Mouse (Mus musculus) neural tube, embryonic 12.5 days (tissue): ENCODE results near the gene Cd300a. TPM values are rescaled to one million over a fixed set of nuclear protein-coding genes. Genes with fewer than 3 reads are reported as not detected.
A peak's percentile ranks its signal among the peaks of the same experiment; 100 is the strongest.

Experiments used
- ATAC-seq: fragments of 200-750 bp; cut with Nextera tagmentation; 2 replicates; pipeline ENCODE4 v1.8.0; 2017; ENCODE audit warnings: low read depth, mild to moderate bottlenecking, moderate TSS enrichment, moderate library complexity; ENCODE audit not compliant: low FRiP score
- H3K27ac ChIP-seq: fragments of 300-500 bp; sonication (generic); 2 replicates; pipeline ENCODE4 v1.5.1; 2016
- H3K27me3 ChIP-seq: fragments of 300-500 bp; sonication (generic); replicated peaks from 2 replicates; pipeline ENCODE4 v1.6.1; 2016; ENCODE audit warnings: mild to moderate bottlenecking
- H3K36me3 ChIP-seq: fragments of 300-500 bp; sonication (generic); 2 replicates; pipeline ENCODE4 v1.6.1; 2016; ENCODE audit warnings: mild to moderate bottlenecking
- H3K4me1 ChIP-seq: fragments of 300-500 bp; sonication (generic); 2 replicates; pipeline ENCODE4 v1.6.1; 2016
- H3K4me2 ChIP-seq: fragments of 300-500 bp; sonication (generic); replicated peaks from 2 replicates; pipeline ENCODE4 v1.6.1; 2016; ENCODE audit warnings: mild to moderate bottlenecking
- H3K4me3 ChIP-seq: fragments of 300-500 bp; sonication (generic); 2 replicates; pipeline ENCODE4 v1.5.1; 2016
- H3K9ac ChIP-seq: fragments of 300-500 bp; sonication (generic); 2 replicates; pipeline ENCODE4 v1.6.1; 2016; ENCODE audit warnings: mild to moderate bottlenecking
- H3K9me3 ChIP-seq: fragments of 300-500 bp; sonication (generic); 2 replicates; pipeline ENCODE4 v1.6.1; 2016; ENCODE audit warnings: mild to moderate bottlenecking
- WGBS: fragments of 180-500 bp; shearing (Covaris S2); methylation state at CpG from one replicate; pipeline ENCODE4 v1.1.7; 2016; 5-methylcytosine and 5-hydroxymethylcytosine counted together
- polyA plus RNA-seq: library from polyadenylated mRNA; unstranded; fragments of >200 nt; fragmentation: Nextera tagmentation; extraction: Ambion mirVana; gene quantifications from 2 replicates; pipeline ENCODE4 v1.2.1, GENCODE M21; 2016

Cd300a gene
- polyA plus RNA-seq, 1 experiment from 2014 or later = 0.74 TPM

GRCm38 (mm10) chr11:114868280-114868679 is 21.6 kb upstream of the Cd300a start:
- H3K27me3 ChIP-seq = no peaks in the 10 kb centered on the region
- no peaks in the 10 kb centered on the region for H3K36me3 ChIP-seq
- no peak for ATAC-seq
- no peak overlapping the region for H3K4me3 ChIP-seq
- H3K4me2 ChIP-seq = no peak overlapping the region
- 90% methylated on average over 12 of the region's 12 CpGs for WGBS
- no peak overlapping the region for H3K27ac ChIP-seq
- H3K4me1 ChIP-seq = peaks cover 21% of the 10 kb centered on the region
- no peak overlapping the region for H3K9ac ChIP-seq
- H3K9me3 ChIP-seq = no peaks in the 10 kb centered on the region

GRCm38 (mm10) chr11:114869787-114870186 is 20.1 kb upstream of the Cd300a start:
- no peaks in the 10 kb centered on the region for H3K27me3 ChIP-seq
- no peak overlapping the region for H3K27ac ChIP-seq
- H3K9ac ChIP-seq = no peak overlapping the region
- ATAC-seq = no peak
- H3K4me3 ChIP-seq = no peak overlapping the region
- H3K36me3 ChIP-seq = no peaks in the 10 kb centered on the region
- peaks cover 24% of the 10 kb centered on the region for H3K4me1 ChIP-seq
- H3K4me2 ChIP-seq = no peak overlapping the region
- H3K9me3 ChIP-seq = no peaks in the 10 kb centered on the region
- 89% methylated on average over 1 of the region's 1 CpGs for WGBS

GRCm38 (mm10) chr11:114871540-114871939 is 18.3 kb upstream of the Cd300a start:
- H3K36me3 ChIP-seq = no peaks in the 10 kb centered on the region
- no peak overlapping the region for H3K27ac ChIP-seq
- no peak overlapping the region for H3K4me3 ChIP-seq
- peaks cover 25% of the 10 kb centered on the region for H3K4me1 ChIP-seq
- H3K27me3 ChIP-seq = no peaks in the 10 kb centered on the region
- H3K4me2 ChIP-seq = no peak overlapping the region
- 88% methylated on average over 2 of the region's 2 CpGs for WGBS
- H3K9ac ChIP-seq = no peak overlapping the region
- ATAC-seq = no peak
- H3K9me3 ChIP-seq = no peaks in the 10 kb centered on the region

DNA sequence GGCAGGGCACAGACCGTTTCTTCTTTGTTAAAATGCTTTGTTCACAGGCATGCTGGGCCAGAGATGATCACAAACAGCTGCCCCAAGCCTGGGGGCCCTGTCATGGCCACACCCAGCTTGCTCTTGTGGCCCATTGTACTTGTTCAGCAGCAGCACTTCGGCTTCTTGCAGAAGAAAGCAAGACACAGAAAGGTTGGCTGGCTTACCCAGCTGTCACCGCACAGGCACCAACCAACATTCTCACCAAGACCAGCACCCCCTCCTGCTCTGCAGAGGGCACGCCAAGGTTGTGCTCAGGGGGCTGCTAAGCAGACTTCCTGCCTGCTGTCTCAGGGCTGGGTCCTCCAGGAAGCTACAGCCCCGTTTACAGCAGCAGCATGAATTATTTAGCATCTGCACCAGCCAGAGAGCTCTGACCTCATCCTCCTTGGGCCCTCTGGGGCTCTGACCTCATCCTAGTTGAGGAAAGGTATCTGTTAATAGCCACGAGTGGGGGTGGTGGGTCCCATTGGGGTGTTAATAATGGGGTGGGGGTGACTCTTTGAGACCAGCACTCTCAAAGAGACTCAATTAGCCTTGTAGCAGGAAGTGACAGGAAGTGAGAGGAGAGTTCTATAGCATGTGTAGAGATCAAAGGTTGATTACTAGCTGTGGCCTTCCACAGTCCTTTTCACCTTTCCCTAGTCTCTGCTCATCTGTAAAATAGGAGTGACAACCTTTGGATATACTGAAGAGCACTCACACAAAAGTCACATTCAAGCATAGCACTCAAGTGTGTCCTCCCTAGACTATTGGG is 16.6 kb upstream of the Cd300a start:
- Histone ChIP-seq H3K27me3 (no peaks in the 10 kb centered on the region), H3K4me3 (no peak overlapping the region), H3K4me1 (peaks cover 20% of the 10 kb centered on the region), H3K9me3 (no peaks in the 10 kb centered on the region), H3K4me2 (peak overlapping the region; percentile 18; the same call in 1 of the 2 replicates), H3K36me3 (no peaks in the 10 kb centered on the region), H3K9ac (no peak overlapping the region), H3K27ac (peak overlapping the region; percentile 26; the same call in 1 of the 2 replicates)
- peak; percentile 13; the same call in 1 of the 2 replicates for ATAC-seq
- WGBS = 11% methylated on average over 6 of the region's 6 CpGs

GRCm38 (mm10) chr11:114874226-114875145 is 15.4 kb upstream of the Cd300a start:
- WGBS = 61% methylated on average over 9 of the region's 9 CpGs
- no peak overlapping the region for H3K27ac ChIP-seq
- ATAC-seq = peak; percentile 41; the same call in 1 of the 2 replicates
- no peaks in the 10 kb centered on the region for H3K27me3 ChIP-seq
- no peak overlapping the region for H3K4me3 ChIP-seq
- H3K9me3 ChIP-seq = no peaks in the 10 kb centered on the region
- no peaks in the 10 kb centered on the region for H3K36me3 ChIP-seq
- H3K9ac ChIP-seq = no peak overlapping the region
- peaks cover 20% of the 10 kb centered on the region for H3K4me1 ChIP-seq
- no peak overlapping the region for H3K4me2 ChIP-seq

GRCm38 (mm10) chr11:114875301-114875801 is 14.5 kb upstream of the Cd300a start:
- Histone ChIP-seq H3K4me3 (no peak overlapping the region), H3K36me3 (no peaks in the 10 kb centered on the region), H3K4me2 (no peak overlapping the region), H3K9ac (no peak overlapping the region), H3K27ac (no peak overlapping the region), H3K4me1 (peaks cover 20% of the 10 kb centered on the region), H3K27me3 (no peaks in the 10 kb centered on the region), H3K9me3 (no peaks in the 10 kb centered on the region)
- 7% methylated on average over 9 of the region's 9 CpGs for WGBS
- no peak for ATAC-seq

DNA sequence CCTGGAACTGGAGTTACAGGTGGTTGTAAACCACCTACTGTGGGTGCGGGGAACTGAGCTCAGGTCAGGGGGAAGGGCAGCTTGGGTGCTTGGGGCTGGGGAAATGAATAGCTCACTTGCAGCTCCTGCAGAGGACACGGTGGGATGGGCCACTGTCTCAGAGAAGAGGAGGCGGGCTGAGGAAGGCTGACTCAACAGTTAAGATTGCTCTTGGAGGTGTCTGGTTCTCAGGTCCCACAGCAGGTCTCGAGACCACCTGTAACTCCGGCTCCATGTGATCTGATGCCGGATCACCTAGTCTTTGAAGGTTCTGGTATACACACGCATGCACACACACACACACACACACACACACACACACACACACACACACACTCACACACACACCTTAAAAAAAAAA is 13.7 kb upstream of the Cd300a start:
- Histone ChIP-seq H3K9me3 (no peaks in the 10 kb centered on the region), H3K9ac (no peak overlapping the region), H3K27ac (no peak overlapping the region), H3K4me2 (no peak overlapping the region), H3K36me3 (no peaks in the 10 kb centered on the region), H3K4me3 (no peak overlapping the region), H3K4me1 (peaks cover 20% of the 10 kb centered on the region), H3K27me3 (no peaks in the 10 kb centered on the region)
- ATAC-seq = no peak
- 27% methylated on average over 7 of the region's 7 CpGs for WGBS

- H3K4me3 ChIP-seq = no peak overlapping the region
- ATAC-seq = no peak
- no peak overlapping the region for H3K27ac ChIP-seq
- H3K9ac ChIP-seq = no peak overlapping the region
- peaks cover 20% of the 10 kb centered on the region for H3K4me1 ChIP-seq
- H3K9me3 ChIP-seq = no peaks in the 10 kb centered on the region
- 61% methylated on average over 2 of the region's 2 CpGs for WGBS
- no peak overlapping the region for H3K4me2 ChIP-seq
- no peaks in the 10 kb centered on the region for H3K27me3 ChIP-seq
- H3K36me3 ChIP-seq = no peaks in the 10 kb centered on the region
Measured at GRCm38 (mm10) chr11:114876621-114877020, 13.2 kb upstream of the Cd300a start.

DNA sequence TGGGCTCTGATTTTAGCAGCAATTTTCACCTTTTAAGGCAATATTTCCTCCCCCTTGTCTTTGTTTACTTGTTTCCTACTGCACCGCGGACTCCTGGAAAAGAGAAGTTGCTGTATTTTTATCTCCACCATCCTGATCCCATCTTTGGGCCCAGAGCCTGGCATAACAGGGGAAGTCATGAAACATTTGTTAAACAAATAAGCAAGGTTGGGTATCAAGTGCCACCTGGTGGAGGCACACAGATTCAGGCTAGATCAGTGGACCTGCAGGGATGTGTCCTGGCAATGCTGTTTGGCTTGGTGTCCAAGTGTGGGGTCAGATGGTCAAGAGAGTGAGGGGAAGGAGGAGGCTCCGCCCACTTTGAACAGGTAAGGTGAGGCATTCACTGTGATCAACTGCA is 12.7 kb upstream of the Cd300a start:
- Histone ChIP-seq H3K4me2 (no peak overlapping the region), H3K27me3 (no peaks in the 10 kb centered on the region), H3K27ac (no peak overlapping the region), H3K9me3 (no peaks in the 10 kb centered on the region), H3K4me3 (no peak overlapping the region), H3K9ac (no peak overlapping the region), H3K36me3 (no peaks in the 10 kb centered on the region), H3K4me1 (peaks cover 20% of the 10 kb centered on the region)
- no peak for ATAC-seq
- WGBS = 69% methylated on average over 3 of the region's 3 CpGs

- Histone ChIP-seq H3K4me2 (no peak overlapping the region), H3K9ac (no peak overlapping the region), H3K4me3 (no peak overlapping the region), H3K36me3 (no peaks in the 10 kb centered on the region), H3K9me3 (no peaks in the 10 kb centered on the region), H3K27ac (no peak overlapping the region), H3K4me1 (0 out of 2 replicates have a peak, but pooled peaks cover 7% of the 10 kb centered on the region), H3K27me3 (no peaks in the 10 kb centered on the region)
- ATAC-seq = no peak
- WGBS = 87% methylated on average over 2 of the region's 2 CpGs
Measured at GRCm38 (mm10) chr11:114879666-114880065, 10.2 kb upstream of the Cd300a start.

GRCm38 (mm10) chr11:114880185-114880584 is 9.7 kb upstream of the Cd300a start:
- H3K4me2 ChIP-seq = no peak overlapping the region
- no peaks in the 10 kb centered on the region for H3K36me3 ChIP-seq
- H3K27ac ChIP-seq = no peak overlapping the region
- no peaks in the 10 kb centered on the region for H3K27me3 ChIP-seq
- ATAC-seq = no peak
- no peak overlapping the region for H3K4me3 ChIP-seq
- 0 out of 2 replicates have a peak, but pooled peaks cover 5% of the 10 kb centered on the region for H3K4me1 ChIP-seq
- H3K9ac ChIP-seq = no peak overlapping the region
- no peaks in the 10 kb centered on the region for H3K9me3 ChIP-seq

GRCm38 (mm10) chr11:114880589-114880988 is 9.3 kb upstream of the Cd300a start:
- no peak overlapping the region for H3K9ac ChIP-seq
- ATAC-seq = no peak
- WGBS = 7% methylated on average over 1 of the region's 1 CpGs
- no peaks in the 10 kb centered on the region for H3K27me3 ChIP-seq
- H3K4me2 ChIP-seq = no peak overlapping the region
- H3K4me3 ChIP-seq = no peak overlapping the region
- H3K9me3 ChIP-seq = no peaks in the 10 kb centered on the region
- H3K27ac ChIP-seq = no peak overlapping the region
- no peaks in the 10 kb centered on the region for H3K36me3 ChIP-seq
- 0 out of 2 replicates have a peak, but pooled peaks cover under 1% of the 10 kb centered on the region for H3K4me1 ChIP-seq
